ENCODE assay signal across 27 mouse cellular contexts in genomic region chr16:80567120-80567519, GRCm38 (mm10).
"Had no signal": no experiment of that assay in that cellular context is flagged by ENCODE, and none has a peak within 500 bp of the region (broad histone marks: within the 10 kb centered on the region; RNA-seq: fewer than 3 reads in every experiment).

No protein-coding gene starts in this region.

- H3K36me3 ChIP-seq: embryonic facial prominence, embryonic 10.5 days; embryonic facial prominence, embryonic 12.5 days; embryonic facial prominence, embryonic 13.5 days; embryonic facial prominence, embryonic 15.5 days; forebrain, embryonic 10.5 days; forebrain, embryonic 12.5 days; forebrain, embryonic 15.5 days had no signal

- H3K4me3 ChIP-seq: embryonic facial prominence, embryonic 10.5 days; embryonic facial prominence, embryonic 12.5 days; embryonic facial prominence, embryonic 13.5 days; embryonic facial prominence, embryonic 15.5 days; erythroblast, embryonic 14.5 days; forebrain, embryonic 10.5 days; forebrain, embryonic 12.5 days; forebrain, embryonic 13.5 days; forebrain, embryonic 15.5 days; gastrocnemius, adult 2 months had no signal

- H3K9me3 ChIP-seq: embryonic facial prominence, embryonic 10.5 days; embryonic facial prominence, embryonic 12.5 days; embryonic facial prominence, embryonic 13.5 days; embryonic facial prominence, embryonic 15.5 days; forebrain, embryonic 10.5 days; forebrain, embryonic 12.5 days; forebrain, embryonic 13.5 days; forebrain, embryonic 15.5 days had no signal

- H3K4me1 ChIP-seq: embryonic facial prominence, embryonic 10.5 days; embryonic facial prominence, embryonic 12.5 days; embryonic facial prominence, embryonic 13.5 days; embryonic facial prominence, embryonic 15.5 days; forebrain, embryonic 10.5 days; forebrain, embryonic 12.5 days; forebrain, embryonic 13.5 days; forebrain, embryonic 15.5 days had no signal

- H3K27ac ChIP-seq: embryonic facial prominence, embryonic 10.5 days; embryonic facial prominence, embryonic 12.5 days; embryonic facial prominence, embryonic 13.5 days; embryonic facial prominence, embryonic 15.5 days; forebrain, embryonic 10.5 days; forebrain, embryonic 12.5 days; forebrain, embryonic 13.5 days; forebrain, embryonic 15.5 days; gastrocnemius, adult 2 months had no signal

- H3K4me2 ChIP-seq: embryonic facial prominence, embryonic 12.5 days; embryonic facial prominence, embryonic 13.5 days; embryonic facial prominence, embryonic 15.5 days; forebrain, embryonic 12.5 days; forebrain, embryonic 13.5 days; forebrain, embryonic 15.5 days had no signal

- H3K27me3 ChIP-seq: embryonic facial prominence, embryonic 12.5 days; embryonic facial prominence, embryonic 13.5 days; embryonic facial prominence, embryonic 15.5 days; forebrain, embryonic 12.5 days; forebrain, embryonic 13.5 days; forebrain, embryonic 15.5 days had no signal

- H3K9ac ChIP-seq: embryonic facial prominence, embryonic 12.5 days; embryonic facial prominence, embryonic 13.5 days; embryonic facial prominence, embryonic 15.5 days; forebrain, embryonic 12.5 days; forebrain, embryonic 13.5 days; forebrain, embryonic 15.5 days; forebrain, postnatal 0 days had no signal

- ATAC-seq: forebrain, embryonic 13.5 days; forebrain, embryonic 14.5 days; forebrain, embryonic 15.5 days; forebrain, embryonic 16.5 days; forebrain, postnatal 0 days had no signal

- DNase-seq: cerebellum, adult 2 months; cerebellum, adult 8-10 months; cerebellum, adult 9-10 months; cerebellum, adult 9-11 months; cerebellum, postnatal 10 days; cerebellum, postnatal 14 days; cerebellum, postnatal 25 days; cerebellum, postnatal 36 days; embryo, embryonic 11 days; forebrain, postnatal 0 days; gastrocnemius, adult 2 months; gastrocnemius, postnatal 10 days; gastrocnemius, postnatal 14 days; gastrocnemius, postnatal 25 days; gastrocnemius, postnatal 36 days; heart, adult 18-20 months had no signal
